Mouse (Mus musculus) left cerebral cortex, adult 8-10 months (tissue): ENCODE measurements around the gene Faah. TPM values are rescaled to one million over a fixed set of nuclear protein-coding genes. Genes with fewer than 3 reads are reported as not detected.

ENCODE experiments used
- DNase-seq, 2 experiments: peaks; one replicate each; pipeline ENCODE4 v3.0.0; 2022; ENCODE audit warnings: low spot score in 2 of 2
- total RNA-seq, 4 experiments: library from RNA; stranded (reverse); gene quantifications; 2 replicates each; pipeline ENCODE4 v1.2.4; 2022

Gene Faah
- total RNA-seq, 4 experiments from 2014 or later, result 77.3 to 81.9 (median 80.2) TPM

GRCm38 (mm10) chr4:115952758-115953157, 65.0 kb downstream of the Faah start:
- peak in 1 of 2 experiments; percentile 47 for DNase-seq

GRCm38 (mm10) chr4:115943669-115944314, 73.9 kb downstream of the Faah start:
- no peak for DNase-seq

- DNase-seq, result no peak
Measured at GRCm38 (mm10) chr4:115941242-115941820, 76.4 kb downstream of the Faah start.

- DNase-seq, result no peak
Measured at GRCm38 (mm10) chr4:115940681-115941080, 77.0 kb downstream of the Faah start.

- DNase-seq, result no peak
Measured at GRCm38 (mm10) chr4:115939295-115940102, 78.2 kb downstream of the Faah start, which contains the start of gene Dmbx1. TSS of gene Dmbx1 (minus strand) at chr4:115939926.

- peak in 1 of 2 experiments; percentile 44 for DNase-seq
Measured at GRCm38 (mm10) chr4:115938276-115939160, 79.2 kb downstream of the Faah start.

- no peak for DNase-seq
Measured at GRCm38 (mm10) chr4:115937061-115937976, 80.4 kb downstream of the Faah start.

GRCm38 (mm10) chr4:115936646-115937045, 81.1 kb downstream of the Faah start:
- DNase-seq, result no peak

GRCm38 (mm10) chr4:115935835-115936581, 81.7 kb downstream of the Faah start:
- no peak for DNase-seq

GRCm38 (mm10) chr4:115931556-115932088, 86.1 kb downstream of the Faah start:
- no peak for DNase-seq

- no peak for DNase-seq
Measured at GRCm38 (mm10) chr4:115927637-115928036, 90.1 kb downstream of the Faah start.

- no peak for DNase-seq
Measured at GRCm38 (mm10) chr4:115923262-115923880, 94.4 kb downstream of the Faah start.

- DNase-seq, result no peak
Measured at GRCm38 (mm10) chr4:115922688-115923087, 95.0 kb downstream of the Faah start.

- DNase-seq, result no peak
Measured at GRCm38 (mm10) chr4:115919911-115920310, 97.8 kb downstream of the Faah start.

Other genes starting within 250 kb of the Faah start
- 1 to 10 TPM in 1 of 4 experiments, under 1 TPM in 2, not detected in 1; 0.48 to 1.0 (median 0.95) TPM for gene Tex38, start 236.9 kb downstream of the Faah start, total RNA-seq
- 10 to 100 TPM; 77.6 to 82.8 (median 81.9) TPM for gene Atpaf1, start 233.1 kb downstream of the Faah start, total RNA-seq
- gene Mob3c, start 189.8 kb downstream of the Faah start, total RNA-seq, result 1 to 10 TPM; 5.0 to 7.3 (median 6.1) TPM
- 10 to 100 TPM; 34.9 to 45.5 (median 39.6) TPM for gene Mknk1, start 178.7 kb downstream of the Faah start, total RNA-seq
- under 1 TPM in 3 of 4 experiments, not detected in 1; 0.21 to 0.53 (median 0.35) TPM for gene Kncn, start 133.5 kb downstream of the Faah start, total RNA-seq
- under 1 TPM; 0.38 to 0.56 (median 0.54) TPM for gene 6430628N08Rik, start 127.3 kb downstream of the Faah start, total RNA-seq
- gene Dmbx1, start 78.0 kb downstream of the Faah start, total RNA-seq, result under 1 TPM in 2 of 4 experiments, not detected in 2; 0.09 to 0.36 TPM
- gene Nsun4, start 36.0 kb upstream of the Faah start, total RNA-seq, result 10 to 100 TPM in 2 of 4 experiments, 1 to 10 TPM in 2; 9.0 to 11.5 (median 10.6) TPM
- gene Uqcrh, start 57.1 kb upstream of the Faah start, total RNA-seq, result 100 to 1,000 TPM; 402 to 442 (median 412) TPM
- gene Lrrc41, start 57.3 kb upstream of the Faah start, total RNA-seq, result 10 to 100 TPM; 45.2 to 53.2 (median 50.0) TPM
- 1 to 10 TPM in 3 of 4 experiments, under 1 TPM in 1; 0.70 to 1.2 (median 1.1) TPM for gene Rad54l, start 105.8 kb upstream of the Faah start, total RNA-seq
- gene Pomgnt1, start 105.9 kb upstream of the Faah start, total RNA-seq, result 10 to 100 TPM; 78.4 to 93.2 (median 82.4) TPM
- gene Lurap1, start 133.4 kb upstream of the Faah start, total RNA-seq, result 10 to 100 TPM; 32.3 to 37.9 (median 33.4) TPM
- under 1 TPM in 1 of 4 experiments, not detected in 3; 0.23 TPM for gene Tspan1, start 149.7 kb upstream of the Faah start, total RNA-seq
- gene 1700042G07Rik, start 155.4 kb upstream of the Faah start, total RNA-seq, result not detected
- gene Gm49337, start 155.5 kb upstream of the Faah start, total RNA-seq, result under 1 TPM in 1 of 4 experiments, not detected in 3; 0.53 TPM
- 10 to 100 TPM; 35.5 to 44.5 (median 40.3) TPM for gene Pik3r3, start 203.7 kb upstream of the Faah start, total RNA-seq